Mouse (Mus musculus): ENCODE data around the gene Stard7. TPM values are rescaled to one million over a fixed set of nuclear protein-coding genes. Genes with fewer than 3 reads are reported as not detected.

Stard7 gene
- total RNA-seq, 2 experiments from 2014 or later, result 81.9 to 100 TPM

GRCm38 (mm10) chr2:127318136-127318535, 48.1 kb downstream of the Stard7 start:
- DNase-seq (ENCODE audit: low spot score in 2 of 2), result no peak

GRCm38 (mm10) chr2:127319071-127319470, 49.1 kb downstream of the Stard7 start:
- no peak for DNase-seq (ENCODE audit: low spot score in 2 of 2)

- DNase-seq (ENCODE audit: low spot score in 2 of 2), result no peak
Observed at GRCm38 (mm10) chr2:127322671-127323285, 52.8 kb downstream of the Stard7 start.

DNA sequence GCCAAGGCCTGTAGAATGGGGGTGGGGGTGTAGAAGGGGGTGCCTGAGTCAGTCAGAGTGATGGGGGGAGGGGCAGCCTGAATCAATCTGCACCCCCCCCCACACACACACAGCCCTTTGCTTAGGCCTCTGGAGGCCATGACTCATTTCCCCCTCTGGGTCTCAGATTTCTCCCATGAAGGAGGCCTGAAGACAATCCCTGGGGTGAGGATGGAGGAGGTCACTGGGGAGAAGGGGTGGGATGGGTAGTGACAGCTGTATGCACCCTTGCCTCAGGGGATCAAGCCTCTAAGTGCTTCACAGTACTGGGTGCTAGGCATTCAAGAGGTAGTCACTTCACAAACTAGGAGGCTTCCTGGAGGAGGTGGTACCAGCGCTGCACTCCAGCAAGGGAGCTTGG, 53.6 kb downstream of the Stard7 start:
- no peak for DNase-seq (ENCODE audit: low spot score in 2 of 2)

DNA sequence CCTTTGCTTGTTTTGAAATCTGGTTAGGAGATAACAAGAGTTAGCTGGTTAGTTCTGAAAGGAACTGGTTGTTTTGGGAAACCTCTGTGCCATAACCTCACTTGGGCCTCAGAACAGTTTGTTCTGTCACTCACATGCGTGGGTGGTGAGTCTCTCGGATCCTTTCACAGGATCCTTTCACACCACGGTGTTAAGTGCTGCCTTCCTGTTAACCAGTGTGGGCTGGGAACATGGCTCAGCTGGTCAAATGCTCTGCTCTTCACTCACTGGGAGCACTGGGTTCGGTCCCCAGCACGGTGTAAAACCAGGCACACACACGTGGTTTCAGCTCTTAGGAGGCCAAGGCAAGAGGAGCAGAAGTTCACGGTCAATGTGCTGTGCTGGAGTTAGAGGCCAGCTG, 54.4 kb downstream of the Stard7 start:
- DNase-seq (ENCODE audit: low spot score in 2 of 2), result no peak

- no peak for DNase-seq (ENCODE audit: low spot score in 2 of 2)
Observed at GRCm38 (mm10) chr2:127328090-127328851, 58.3 kb downstream of the Stard7 start.

- DNase-seq (ENCODE audit: low spot score in 2 of 2), result no peak
Observed at GRCm38 (mm10) chr2:127332807-127333570, 63.0 kb downstream of the Stard7 start.

DNA sequence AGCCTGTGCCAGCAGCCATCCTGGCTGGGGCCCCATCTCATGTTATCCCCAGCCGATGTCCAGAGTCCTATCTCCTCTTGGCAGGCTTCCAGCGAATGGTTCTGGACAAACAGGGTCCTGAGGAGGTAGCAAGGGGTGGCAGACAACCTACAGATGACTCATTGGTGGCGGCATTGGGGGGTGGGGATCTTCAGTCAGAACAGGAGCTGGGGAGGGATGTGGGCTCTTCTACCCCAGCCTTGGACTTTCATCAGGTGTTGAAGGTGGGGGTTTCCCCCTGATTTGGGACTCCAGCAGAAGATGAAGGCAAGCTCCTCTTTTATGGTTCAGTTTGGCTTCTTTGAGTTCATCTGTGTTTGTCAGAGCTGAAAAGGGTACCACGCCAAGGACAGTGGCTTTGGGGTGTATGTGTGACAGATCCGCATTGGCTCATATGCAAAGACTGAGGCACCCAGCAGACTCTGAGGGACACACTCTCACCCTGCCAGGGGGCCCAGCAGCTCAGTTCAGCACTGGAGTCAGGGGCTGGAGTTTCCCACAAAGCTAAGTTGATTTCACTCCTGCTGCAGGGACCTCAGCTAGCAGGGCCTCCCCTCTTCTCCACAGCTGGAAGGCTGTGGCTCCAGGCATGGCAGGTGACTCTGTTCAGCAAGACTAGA, 64.1 kb downstream of the Stard7 start:
- no peak for DNase-seq (ENCODE audit: low spot score in 2 of 2)

DNA sequence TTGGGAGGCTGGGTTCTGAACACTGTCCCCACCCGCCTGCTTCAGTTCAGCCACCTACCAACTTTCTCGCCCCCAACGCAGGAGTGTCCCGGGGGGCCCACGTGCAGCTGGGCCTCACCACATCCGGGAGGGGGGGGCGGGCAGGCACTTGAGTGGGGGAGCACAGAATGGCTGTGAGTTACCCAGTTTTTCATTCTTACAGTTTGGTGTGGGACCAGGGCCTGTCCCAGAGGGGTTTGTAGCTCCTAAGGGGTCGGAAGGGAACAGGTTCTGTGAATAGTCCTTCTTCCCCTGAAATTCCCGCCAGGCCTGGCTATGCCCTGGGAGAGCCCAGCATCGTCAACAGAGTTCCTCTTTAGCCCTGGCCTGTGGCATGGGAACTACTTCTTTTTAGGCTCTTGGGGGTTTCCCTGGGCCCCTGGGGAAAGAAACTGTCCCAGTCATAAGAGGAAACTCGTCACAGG, 65.1 kb downstream of the Stard7 start:
- no peak for DNase-seq (ENCODE audit: low spot score in 2 of 2)

DNA sequence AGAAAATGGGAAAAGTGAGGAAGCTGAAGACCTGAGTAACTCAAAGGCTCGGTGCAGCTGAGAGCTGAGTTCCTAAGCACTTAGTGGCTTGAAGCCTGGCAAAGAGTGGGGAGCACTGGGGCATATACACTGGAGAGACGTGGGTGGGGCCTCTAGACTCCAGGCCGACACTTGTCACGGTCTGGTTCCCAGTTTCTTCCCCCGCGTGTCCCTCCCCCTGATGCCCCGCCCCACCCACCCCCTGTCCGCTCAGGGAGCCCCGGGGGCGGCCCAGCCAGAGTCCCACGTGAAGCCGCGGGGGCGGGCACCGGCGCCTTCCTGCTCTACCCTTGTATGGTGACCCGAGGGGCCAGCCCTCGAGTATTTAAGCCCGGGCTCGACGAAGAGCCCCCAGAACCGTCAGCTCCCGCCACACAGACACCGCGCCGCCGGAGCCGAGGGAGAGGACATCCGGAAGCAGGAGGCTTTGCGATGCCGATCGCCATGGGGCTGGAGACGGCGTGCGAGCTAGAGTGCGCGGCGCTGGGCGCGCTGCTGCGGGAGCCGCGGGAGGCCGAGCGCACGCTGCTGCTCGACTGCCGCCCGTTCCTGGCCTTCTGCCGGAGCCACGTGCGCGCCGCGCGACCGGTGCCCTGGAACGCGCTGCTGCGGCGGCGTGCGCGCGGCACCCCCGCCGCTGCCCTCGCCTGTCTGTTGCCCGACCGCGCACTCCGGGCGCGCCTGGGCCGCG, 65.9 kb downstream of the Stard7 start, which contains the start of gene Dusp2:
Gene Dusp2 (plus strand): TSS at position 393 of the 730 bp plus-strand sequence.
- peak; percentile 63 to 76 for DNase-seq (ENCODE audit: low spot score in 2 of 2)

DNA sequence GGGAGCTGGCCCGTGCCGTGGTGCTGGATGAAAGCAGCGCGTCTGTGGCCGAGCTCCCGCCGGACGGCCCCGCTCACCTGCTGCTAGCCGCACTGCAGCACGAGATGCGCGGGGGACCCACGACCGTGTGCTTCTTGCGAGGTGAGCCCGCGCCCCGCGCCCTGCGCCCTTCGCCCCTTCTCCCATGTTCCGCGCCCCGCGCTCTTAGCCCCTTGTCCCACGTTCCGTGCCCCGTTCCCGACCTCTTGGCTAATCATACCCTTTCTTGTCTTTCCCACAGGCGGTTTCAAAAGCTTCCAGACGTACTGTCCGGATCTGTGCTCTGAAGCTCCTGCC, 66.4 kb downstream of the Stard7 start:
- no peak for DNase-seq (ENCODE audit: low spot score in 2 of 2)

DNA sequence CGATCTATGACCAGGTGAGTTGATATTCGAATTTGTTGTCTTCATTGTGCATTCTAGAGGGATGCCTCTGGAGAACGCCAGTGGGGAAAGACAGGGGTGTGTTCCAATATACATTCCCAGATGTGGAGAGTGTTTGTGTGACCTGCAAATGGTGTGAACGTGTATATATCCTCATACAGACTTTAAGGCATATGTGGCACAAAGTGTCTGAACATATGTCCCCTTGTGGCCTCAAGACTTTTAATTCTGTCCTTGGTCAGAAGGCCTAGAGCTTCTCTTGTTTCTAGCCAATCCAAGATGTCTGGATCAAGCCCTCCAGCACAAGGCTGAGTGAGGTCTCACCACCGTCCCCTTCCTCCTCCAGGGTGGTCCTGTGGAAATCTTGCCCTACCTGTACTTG, 66.9 kb downstream of the Stard7 start:
- DNase-seq (ENCODE audit: low spot score in 2 of 2), result no peak

GRCm38 (mm10) chr2:127337531-127337930, 67.5 kb downstream of the Stard7 start:
- no peak for DNase-seq (ENCODE audit: low spot score in 2 of 2)

DNA sequence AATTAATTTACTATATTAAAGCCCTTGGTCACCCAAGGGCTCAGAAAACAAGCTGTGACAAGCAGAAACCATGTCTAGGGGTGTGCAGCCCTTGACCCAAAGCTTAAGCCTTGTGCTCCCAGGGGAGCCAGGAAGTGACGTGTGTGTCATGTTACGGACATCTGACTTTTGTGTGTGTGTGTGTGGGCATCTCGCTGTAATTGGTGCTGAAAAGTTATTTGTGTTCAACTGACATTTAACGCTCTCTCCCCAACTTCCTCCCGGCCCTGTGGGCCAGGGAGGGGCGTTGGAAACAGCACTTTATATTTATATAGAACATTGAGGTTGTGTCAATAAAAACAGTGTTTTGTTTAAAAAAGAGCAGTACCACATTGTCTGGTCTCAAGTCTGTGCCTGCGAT, 68.0 kb downstream of the Stard7 start:
- DNase-seq (ENCODE audit: low spot score in 2 of 2), result no peak

DNA sequence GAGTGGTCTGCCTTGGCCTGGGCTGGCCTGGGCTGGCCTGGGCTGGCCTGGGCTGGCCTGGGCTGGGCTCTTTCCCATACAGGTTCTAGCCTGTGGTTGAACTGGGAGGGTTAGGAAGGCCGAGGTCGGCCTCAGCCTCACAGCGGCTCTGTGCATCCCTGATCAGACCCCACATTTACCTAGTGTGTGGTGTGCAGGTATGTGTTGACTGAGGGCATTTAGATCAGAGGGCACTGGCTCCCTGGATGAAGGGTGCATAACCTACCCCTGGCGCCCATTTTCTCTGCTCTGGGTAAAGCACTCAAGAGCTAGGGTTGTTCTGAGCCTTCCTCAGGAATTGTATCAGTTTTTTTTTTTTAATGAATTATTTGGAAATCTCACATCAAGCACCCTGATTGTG, 68.4 kb downstream of the Stard7 start, which contains the start of gene Astl:
Gene Astl (plus strand): TSS at position 224 of the 400 bp plus-strand sequence.
- DNase-seq (ENCODE audit: low spot score in 2 of 2), result no peak

DNA sequence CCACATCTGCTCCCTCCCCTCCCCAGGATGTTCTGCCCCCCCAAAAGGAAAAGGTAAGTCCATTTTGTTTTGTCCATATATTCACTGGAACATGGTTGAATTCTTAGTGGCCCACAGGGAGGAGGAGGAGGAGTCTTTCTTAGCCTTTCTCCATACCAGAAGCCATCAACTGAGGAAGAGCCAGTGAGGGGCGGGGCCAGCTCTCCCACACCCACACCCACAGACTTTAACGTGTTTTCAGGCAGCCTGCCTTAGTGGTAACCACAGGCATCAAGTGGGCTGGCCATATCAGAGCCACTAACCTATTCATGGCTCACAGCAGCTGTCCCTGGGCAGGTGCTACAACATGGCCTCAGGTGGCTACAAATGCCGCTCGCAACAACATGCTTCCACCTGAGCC, 68.8 kb downstream of the Stard7 start:
- DNase-seq (ENCODE audit: low spot score in 2 of 2), result no peak

DNA sequence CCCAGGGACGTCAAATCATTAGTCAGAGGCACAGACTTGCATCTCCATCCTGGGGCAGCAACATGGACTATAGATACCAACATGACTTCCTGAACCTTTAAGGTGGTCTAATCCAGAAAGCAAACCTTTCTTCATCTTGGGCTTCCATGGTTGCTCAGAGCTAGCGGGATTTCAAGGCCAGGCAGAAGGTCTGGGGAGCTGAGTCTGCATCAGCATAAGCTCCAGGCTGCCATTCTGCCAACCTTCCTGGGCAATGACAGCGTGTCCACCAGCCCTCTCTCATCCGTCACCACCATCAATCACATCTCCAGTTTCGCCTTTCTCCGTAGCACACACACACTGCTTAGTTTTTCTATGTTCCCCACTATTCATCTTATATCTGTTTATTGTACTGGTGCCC, 69.2 kb downstream of the Stard7 start:
- DNase-seq (ENCODE audit: low spot score in 2 of 2), result no peak

DNA sequence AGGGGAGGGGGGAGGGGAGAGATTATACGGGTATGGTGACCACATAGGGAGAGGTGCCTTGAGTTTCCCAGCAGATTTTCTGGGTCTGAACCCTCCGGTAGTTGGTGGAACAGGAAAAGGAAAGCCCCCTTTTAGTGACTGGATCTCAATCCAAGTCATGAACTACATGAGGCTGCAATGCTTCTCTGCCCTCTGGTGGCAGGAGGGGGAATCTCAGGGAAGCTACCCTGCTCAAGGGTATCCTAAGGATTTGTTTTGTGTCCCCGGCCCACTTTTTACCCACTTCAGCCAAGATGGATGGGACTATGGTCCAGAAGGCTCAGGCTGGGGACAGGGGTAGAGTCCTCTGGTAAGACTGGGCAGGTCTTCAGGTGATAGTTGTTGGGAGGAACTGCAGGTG, 71.1 kb downstream of the Stard7 start:
- DNase-seq (ENCODE audit: low spot score in 2 of 2), result peak; percentile 58 to 60

GRCm38 (mm10) chr2:127346334-127346733, 76.3 kb downstream of the Stard7 start:
- no peak for DNase-seq (ENCODE audit: low spot score in 2 of 2)

DNA sequence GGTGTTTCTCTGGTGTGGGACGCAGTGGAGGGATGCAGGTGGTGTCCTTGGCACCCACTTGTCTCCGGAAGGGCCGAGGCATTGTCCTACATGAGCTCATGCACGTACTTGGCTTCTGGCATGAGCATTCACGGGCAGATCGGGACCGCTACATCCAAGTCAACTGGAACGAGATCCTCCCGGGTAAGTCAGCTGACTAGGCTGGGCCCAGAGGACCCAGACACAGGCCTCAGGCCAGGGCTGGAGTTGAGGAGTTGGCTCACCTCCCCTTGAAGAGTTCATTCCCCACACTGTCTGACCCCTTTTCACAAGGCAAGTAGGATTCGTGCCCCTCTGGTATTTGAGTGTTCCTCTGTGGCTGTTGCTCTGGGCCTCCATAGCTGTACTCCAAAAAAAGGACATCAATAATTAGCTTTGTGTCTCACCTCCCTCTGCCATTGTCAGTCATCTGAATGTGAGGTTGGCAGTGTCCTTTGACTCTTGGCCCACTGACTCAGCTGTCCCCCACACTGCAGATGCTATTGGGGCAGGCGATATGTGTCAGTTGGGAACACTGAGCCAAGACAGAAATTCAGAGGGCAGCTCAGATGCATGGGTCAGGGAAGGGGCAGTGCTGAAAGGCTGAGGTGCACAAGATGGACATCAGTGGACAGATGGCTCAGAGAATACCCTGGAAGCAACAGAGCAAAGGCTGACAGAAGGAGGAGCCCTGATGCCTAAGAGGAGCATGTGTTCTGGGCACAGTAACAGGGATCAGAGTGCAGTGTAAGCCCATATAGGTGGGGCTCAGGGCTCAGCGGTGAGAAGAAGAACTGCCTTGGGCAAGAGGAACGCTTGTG, 77.3 kb downstream of the Stard7 start:
- DNase-seq (ENCODE audit: low spot score in 2 of 2), result no peak

Measured in adrenal gland, adult 18-20 months (tissue).